Mouse (Mus musculus): Measurements from ENCODE around the gene Kmt2b.
A peak's percentile ranks its signal among the peaks of the same experiment; 100 is the strongest.

Kmt2b gene

DNA sequence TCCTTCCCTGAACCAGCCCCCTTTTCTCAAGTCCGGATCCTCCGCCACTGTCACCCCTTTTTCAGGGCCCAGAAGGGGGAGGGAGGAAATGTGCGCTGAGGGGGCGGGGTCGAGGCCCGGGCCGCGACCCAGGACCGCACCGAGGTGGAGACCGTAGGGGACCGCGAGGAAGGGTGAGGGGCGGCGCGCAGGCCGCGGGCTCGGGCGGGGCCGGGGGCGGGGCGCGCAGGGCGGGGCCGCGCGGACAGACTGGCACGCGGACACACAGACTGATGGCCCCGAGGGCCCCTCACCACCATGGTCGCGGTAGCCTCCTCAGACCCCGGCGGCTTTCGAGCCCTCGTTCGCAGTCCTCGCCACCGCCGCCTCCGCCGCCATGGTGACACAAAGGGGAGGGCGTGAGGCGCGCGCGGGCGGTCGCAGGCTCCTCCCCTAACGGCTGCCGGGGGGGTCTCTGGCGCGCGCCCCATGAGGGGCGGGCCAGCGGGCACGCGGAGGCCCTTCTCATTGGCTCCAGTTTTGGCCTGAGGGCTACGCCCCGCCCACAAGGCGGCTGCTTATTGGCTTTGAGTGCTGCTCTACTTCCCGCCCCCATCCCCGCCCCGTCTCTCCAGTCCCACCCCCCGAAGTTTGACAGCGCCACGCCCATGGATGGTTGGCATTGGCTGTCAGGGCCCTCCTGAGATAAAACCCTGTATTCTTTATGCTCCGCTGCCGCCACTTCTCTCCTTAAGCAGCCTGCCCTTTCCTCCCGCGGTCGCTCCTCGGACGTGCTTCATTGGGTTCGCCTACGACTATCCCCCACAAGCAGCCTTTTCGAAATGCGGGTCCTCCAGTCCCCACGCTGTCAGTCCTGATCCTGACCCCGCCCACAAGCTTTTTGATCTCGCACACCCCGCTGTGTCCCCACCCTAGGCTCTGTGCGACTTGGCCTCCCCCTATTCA lies 53.6 kb downstream of the Kmt2b start, which contains the start of gene Arhgap33:
Gene Arhgap33 (minus strand): TSS at position 428 of the 945 bp plus-strand sequence.
- DNase-seq (ENCODE audit: low spot score in 2 of 2): peak; percentile 90

DNA sequence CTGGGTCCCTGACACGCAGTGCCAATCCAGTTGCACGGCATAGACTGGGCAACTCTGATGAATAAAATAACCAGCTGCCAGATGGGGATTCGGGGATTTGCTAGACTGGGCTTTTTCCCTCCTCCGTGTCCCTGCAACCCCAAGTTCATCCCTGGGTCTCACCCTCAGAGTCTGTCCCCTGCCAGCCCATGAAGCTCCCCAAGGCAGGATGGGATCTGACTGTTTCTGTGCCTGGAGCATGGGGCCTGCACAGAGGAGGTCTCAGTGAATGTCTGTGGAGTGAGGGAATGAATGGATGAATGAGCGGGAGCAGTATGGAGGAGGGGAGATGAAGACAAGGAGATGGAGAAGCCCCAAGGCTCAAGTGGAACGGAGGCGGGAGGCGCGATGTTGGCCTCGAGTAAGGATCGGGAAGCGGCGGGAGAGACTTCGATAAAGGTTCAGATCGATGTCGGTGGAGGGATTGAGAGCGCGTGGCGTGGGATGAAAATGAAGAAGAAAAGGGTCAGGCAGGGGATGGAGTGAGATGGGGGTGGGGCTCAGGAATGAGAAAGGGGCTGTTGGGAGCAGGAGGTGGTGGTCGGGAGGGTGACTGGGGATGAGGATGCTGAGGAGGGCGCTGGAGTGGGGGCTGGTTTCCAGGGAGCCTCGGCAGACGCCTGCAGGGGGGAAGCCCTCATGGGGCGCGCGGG lies 54.4 kb downstream of the Kmt2b start:
- no peak for DNase-seq (ENCODE audit: low spot score in 2 of 2)

DNA sequence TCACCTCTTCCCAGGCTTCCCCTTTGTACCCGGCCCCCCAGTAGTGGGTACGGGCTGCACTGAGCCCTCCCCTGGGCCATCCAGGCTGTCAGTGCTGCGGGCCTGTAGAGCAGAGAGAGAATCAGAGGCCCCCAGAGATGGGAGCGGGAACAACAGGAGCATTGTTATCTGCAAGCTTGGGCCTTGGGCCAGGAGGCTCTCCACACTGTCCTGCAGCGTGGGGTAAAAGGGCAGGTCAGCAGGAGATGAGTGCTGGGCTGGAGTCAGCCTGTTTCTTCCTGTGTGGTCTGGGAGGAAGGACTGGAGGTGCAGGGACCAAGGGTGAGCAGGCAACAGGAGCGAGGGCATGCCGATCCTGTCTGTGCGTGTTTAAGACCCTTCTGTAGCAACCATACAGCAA lies 55.6 kb downstream of the Kmt2b start:
- no peak for DNase-seq (ENCODE audit: low spot score in 2 of 2)

DNA sequence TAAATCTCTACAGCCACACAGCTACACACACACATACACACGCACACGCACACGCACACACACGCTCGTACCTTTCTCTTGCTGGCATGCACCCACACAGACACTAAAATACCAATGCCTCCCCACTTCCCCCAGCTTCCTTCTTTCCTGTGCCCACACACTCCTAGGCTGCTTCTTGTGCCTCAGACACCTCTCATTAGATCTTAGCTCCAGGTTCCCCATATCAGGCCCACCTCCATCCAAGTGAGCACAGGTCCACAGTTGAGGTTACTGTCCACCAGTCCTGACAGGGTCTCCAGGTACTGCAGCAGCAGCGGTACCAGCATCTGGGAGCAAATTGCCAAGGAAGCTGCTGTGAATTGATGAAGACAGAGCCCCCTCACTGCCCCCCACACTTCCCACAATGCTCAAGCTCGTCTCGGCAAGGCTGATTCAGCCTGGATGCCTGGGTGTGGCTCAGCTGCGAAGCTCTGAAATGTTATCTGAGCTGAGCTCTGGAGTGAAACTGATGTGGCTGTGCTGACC lies 57.2 kb downstream of the Kmt2b start:
- no peak for DNase-seq (ENCODE audit: low spot score in 2 of 2)

DNA sequence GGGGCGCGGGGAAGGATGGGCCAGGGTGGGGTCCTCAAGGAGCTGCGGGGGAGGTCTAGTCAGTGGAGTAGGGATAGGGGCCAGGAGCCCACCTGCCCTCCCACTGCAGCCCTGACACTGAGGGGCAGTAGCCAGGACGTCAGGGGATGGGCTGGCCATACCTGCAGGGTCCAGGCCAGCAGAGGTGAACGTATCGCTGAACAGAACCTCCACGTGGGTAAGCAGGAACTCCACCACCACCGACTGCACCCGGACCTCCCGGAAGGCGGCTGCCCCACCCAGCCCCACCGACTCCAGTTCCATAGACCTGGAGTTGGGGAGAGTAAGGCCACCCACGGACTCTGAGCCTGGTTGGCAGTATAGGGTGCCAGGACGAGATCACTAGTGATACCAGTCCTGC lies 61.5 kb downstream of the Kmt2b start:
- no peak for DNase-seq (ENCODE audit: low spot score in 2 of 2)

DNA sequence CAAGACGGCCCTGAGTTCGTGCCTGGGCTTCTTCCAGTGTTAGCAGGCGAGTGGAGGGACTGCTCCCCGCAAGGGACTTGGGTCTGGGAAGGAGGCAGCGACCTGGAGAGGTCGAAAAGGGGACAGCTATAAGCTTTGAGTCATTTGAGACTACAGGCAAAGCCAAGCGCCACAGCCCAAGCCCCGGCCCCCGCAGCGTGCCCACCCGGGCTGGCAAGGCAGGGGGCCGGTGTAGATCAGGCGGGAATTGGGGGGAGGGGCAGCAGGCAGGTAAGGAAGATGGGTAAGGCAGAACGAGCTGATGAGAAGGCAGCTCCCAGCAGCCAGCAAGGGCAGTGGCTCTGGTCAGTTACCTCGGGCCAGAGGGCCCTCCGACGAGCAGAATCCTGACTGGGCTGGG lies 62.1 kb downstream of the Kmt2b start:
- DNase-seq (ENCODE audit: low spot score in 2 of 2): no peak

DNA sequence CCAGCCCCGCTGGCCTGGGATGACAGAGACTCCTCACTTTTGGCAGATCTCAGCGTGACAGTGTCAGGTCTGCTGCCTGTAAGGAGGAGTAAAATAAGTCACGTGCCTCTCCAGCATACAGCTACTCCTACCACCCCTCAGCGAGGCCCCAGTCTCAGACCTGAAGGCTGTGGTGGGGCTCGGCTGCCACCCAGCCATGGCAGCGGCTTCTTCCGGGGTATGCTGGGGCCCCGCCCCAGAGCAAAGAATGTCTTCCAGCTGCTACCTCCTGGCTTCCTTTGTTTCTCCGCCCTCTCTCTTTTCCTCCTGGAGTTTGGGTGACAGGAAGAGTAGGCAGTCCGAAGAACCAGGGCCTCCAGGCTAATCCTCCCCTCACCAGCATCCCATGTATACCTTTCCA lies 62.6 kb downstream of the Kmt2b start:
- no peak for DNase-seq (ENCODE audit: low spot score in 2 of 2)

DNA sequence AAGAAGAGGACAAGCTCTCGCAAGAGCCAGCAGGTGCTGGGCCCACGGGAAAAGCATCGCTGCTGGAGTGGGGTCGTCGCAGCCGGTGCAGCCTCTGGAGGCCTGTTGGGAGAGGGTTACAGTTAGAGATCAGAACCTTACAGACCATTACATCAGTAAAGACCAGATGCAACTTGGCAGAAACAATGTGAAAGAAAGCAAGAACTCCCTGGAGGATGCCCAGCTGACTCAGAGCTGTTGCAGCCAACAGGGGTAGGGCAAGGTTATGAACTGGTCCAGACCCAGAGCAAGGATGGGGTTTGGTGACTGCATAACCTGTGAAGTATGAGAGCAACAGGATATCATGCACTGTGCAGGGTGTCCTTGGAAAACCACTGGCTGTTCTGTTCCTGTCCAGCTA lies 64.0 kb downstream of the Kmt2b start:
- no peak for DNase-seq (ENCODE audit: low spot score in 2 of 2)

DNA sequence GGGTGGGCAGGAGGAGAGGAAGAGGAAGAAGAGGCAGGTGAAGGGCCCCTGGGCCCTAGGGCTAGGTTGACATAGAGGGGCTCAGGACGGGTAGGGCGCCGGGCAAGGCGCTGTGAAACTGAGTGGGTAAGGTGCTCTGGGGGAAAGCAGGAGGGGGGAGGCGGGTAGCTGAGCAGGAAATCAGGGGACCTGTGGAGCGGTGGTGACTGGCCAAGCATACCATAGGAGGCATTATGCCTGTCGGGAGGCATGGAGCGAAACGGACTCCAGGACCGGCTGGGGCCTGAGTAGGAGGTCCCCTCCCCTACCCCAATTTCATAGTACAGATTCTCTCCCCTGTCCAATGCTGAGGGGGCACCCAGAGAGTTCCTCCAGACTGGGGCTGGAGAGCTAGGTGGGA lies 65.7 kb downstream of the Kmt2b start:
- no peak for DNase-seq (ENCODE audit: low spot score in 2 of 2)

DNA sequence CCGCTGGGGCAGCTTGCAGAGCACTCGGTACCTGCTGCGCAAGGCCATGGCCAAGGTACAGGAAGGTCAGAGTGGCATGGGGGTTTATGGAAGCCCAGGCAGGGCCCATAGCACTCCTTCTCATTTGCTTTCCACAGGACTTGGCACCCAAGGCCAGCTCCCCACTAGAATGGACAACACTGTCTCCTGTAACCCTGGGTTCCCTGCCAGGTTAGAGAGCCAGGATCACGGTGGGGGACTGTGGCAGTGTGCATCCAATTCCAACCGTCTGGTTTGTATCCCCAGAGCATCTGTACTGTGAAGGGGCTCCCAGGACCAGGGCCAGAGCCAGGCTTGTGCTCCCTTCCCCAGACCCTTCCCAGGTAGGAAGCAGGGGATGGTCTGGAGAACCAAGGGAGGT lies 67.7 kb downstream of the Kmt2b start:
- no peak for DNase-seq (ENCODE audit: low spot score in 2 of 2)

DNA sequence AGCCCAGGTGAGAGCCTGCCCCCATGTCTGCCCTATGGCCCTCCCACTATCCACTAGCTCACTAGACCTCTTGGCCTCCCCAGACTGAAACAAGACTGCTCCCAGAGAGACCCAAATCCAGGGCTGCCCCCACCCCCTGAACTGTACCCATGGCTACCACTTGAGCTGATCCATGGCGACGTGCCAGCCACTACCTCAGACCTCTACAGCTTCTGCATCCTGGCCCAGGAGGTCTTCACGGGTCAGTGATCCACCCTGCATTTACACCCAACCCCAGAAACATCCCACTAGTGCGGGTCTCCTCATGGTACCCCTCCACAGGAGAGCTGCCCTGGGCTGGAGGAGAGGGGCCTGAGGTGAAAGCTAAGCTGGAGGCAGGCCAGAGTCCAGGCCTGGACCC lies 68.1 kb downstream of the Kmt2b start:
- no peak for DNase-seq (ENCODE audit: low spot score in 2 of 2)
